Mouse (Mus musculus) liver, embryonic 14.5 days (tissue): ENCODE measurements around the gene Ap1m1. TPM values are rescaled to one million over a fixed set of nuclear protein-coding genes. Genes with fewer than 3 reads are reported as not detected.
A peak's percentile ranks its signal among the peaks of the same experiment; 100 is the strongest.

Experiments
- ATAC-seq: fragments of 200-750 bp; cut with Nextera tagmentation; 2 replicates; pipeline ENCODE4 v1.8.0; 2017; ENCODE audit warnings: moderate number of reproducible peaks, mild to moderate bottlenecking, moderate library complexity; ENCODE audit not compliant: insufficient read depth
- DNase-seq, 3 experiments: peaks; one replicate each; pipeline ENCODE4 v3.0.0-alpha.2; 2012 to 2013; ENCODE audit warnings: low read depth in 3 of 3, low spot score in 3 of 3
- H3K27ac ChIP-seq: fragments of 300-500 bp; sonication (generic); 2 replicates; pipeline ENCODE4 v1.5.1; 2014; ENCODE audit warnings: moderate library complexity, mild to moderate bottlenecking, control low read depth, inconsistent platforms
- H3K27me3 ChIP-seq: fragments of 300-500 bp; sonication (generic); 2 replicates; pipeline ENCODE4 v1.6.1; 2014; ENCODE audit warnings: mild to moderate bottlenecking, low read length, moderate library complexity; ENCODE audit not compliant: control insufficient read depth, insufficient read depth
- H3K36me3 ChIP-seq: fragments of 300-500 bp; sonication (generic); replicated peaks from 2 replicates; pipeline ENCODE4 v1.6.1; 2014; ENCODE audit warnings: low read depth; ENCODE audit not compliant: control insufficient read depth, insufficient read depth
- H3K4me1 ChIP-seq, 2 experiments: fragments of 200-500 bp in 1 of 2; fragments of 300-500 bp in 1 of 2; sonication (generic) in 1 of 2; replicated peaks; 2 replicates each; pipeline ENCODE4 v1.6.1; 2012 to 2014; ENCODE audit warnings: antibody characterized with exemption in 1 of 2, inconsistent platforms in 1 of 2, low read length in 1 of 2; ENCODE audit not compliant: control insufficient read depth in 2 of 2, insufficient read depth in 2 of 2
- H3K4me2 ChIP-seq: fragments of 300-500 bp; sonication (generic); 2 replicates; pipeline ENCODE4 v1.6.1; 2014; ENCODE audit warnings: low read depth, mild to moderate bottlenecking, control low read depth, moderate library complexity
- H3K4me3 ChIP-seq, 2 experiments: fragments of 200-500 bp in 1 of 2; fragments of 300-500 bp in 1 of 2; sonication (generic) in 1 of 2; 2 replicates each; pipeline ENCODE4 v1.5.1; 2012 to 2014; ENCODE audit warnings: low read depth in 2 of 2, low read length in 2 of 2, mild to moderate bottlenecking in 2 of 2, control low read depth in 1 of 2, inconsistent platforms in 1 of 2, moderate library complexity in 1 of 2; ENCODE audit not compliant: insufficient read depth in 1 of 2
- H3K9ac ChIP-seq: fragments of 300-500 bp; sonication (generic); replicated peaks from 2 replicates; pipeline ENCODE4 v1.6.1; 2014; ENCODE audit warnings: mild to moderate bottlenecking, control low read depth, moderate library complexity
- H3K9me3 ChIP-seq: fragments of 300-500 bp; sonication (generic); 2 replicates; pipeline ENCODE4 v1.6.1; 2016; ENCODE audit warnings: low read length, mixed read lengths; ENCODE audit not compliant: control insufficient read depth
- CTCF ChIP-seq: IDR thresholded peaks from 2 replicates; pipeline ENCODE4 v1.5.1; 2016; ENCODE audit warnings: antibody characterized with exemption, low read depth, control low read depth
- EP300 ChIP-seq: IDR thresholded peaks from 2 replicates; pipeline ENCODE4 v1.6.1; 2016; ENCODE audit warnings: antibody characterized with exemption, low read depth
- WGBS: fragments of 180-500 bp; shearing (Covaris S2); extraction: QIAGEN DNeasy Blood & Tissue Kit; methylation state at CpG from one replicate; pipeline ENCODE4 v1.1.7; 2014; ENCODE audit not compliant: insufficient replicate concordance; 5-methylcytosine and 5-hydroxymethylcytosine counted together
- polyA plus RNA-seq, 2 experiments: library from polyadenylated mRNA; depleted of rRNA in 1 of 2; stranded (reverse) in 1 of 2; unstranded in 1 of 2; fragments of >200 nt; fragmentation: Nextera tagmentation in 1 of 2; extraction: Ambion mirVana in 1 of 2; gene quantifications; 2 replicates each; pipeline versions ENCODE4 v1.2.1 to v1.2.3; 2012 to 2014

The Ap1m1 gene
- polyA plus RNA-seq, 2 experiments = 38.8 to 46.7 TPM

- no peaks in the 10 kb centered on the region for H3K27me3 ChIP-seq
- no peak overlapping the region for H3K27ac ChIP-seq
- peaks cover 0 to 11% of the 10 kb centered on the region in 2 experiments; a peak in 1 of 4 replicates for H3K4me1 ChIP-seq
- TF ChIP-seq EP300 = no peak
- 36% methylated on average over 6 of the region's 7 CpGs for WGBS
- H3K36me3 ChIP-seq = no peaks in the 10 kb centered on the region
- no peaks in the 10 kb centered on the region for H3K9me3 ChIP-seq
- no peak overlapping the region for H3K4me3 ChIP-seq
- no peak for DNase-seq
- H3K4me2 ChIP-seq = no peak overlapping the region
- no peak overlapping the region for H3K9ac ChIP-seq
- no peak for ATAC-seq
Measured at GRCm38 (mm10) chr8:72265342-72265741, 25.5 kb downstream of the Ap1m1 start.

- TF ChIP-seq CTCF (no peak), EP300 (no peak)
- DNase-seq = no peak
- H3K27me3 ChIP-seq = no peaks in the 10 kb centered on the region
- no peak overlapping the region for H3K9ac ChIP-seq
- no peak overlapping the region for H3K4me2 ChIP-seq
- no peaks in the 10 kb centered on the region for H3K9me3 ChIP-seq
- ATAC-seq = no peak
- no peaks in the 10 kb centered on the region for H3K36me3 ChIP-seq
- no peak overlapping the region for H3K27ac ChIP-seq
- H3K4me1 ChIP-seq = peaks cover 0 to 19% of the 10 kb centered on the region in 2 experiments; a peak in 2 of 4 replicates
- no peak overlapping the region for H3K4me3 ChIP-seq
Measured at GRCm38 (mm10) chr8:72266671-72267070, 26.9 kb downstream of the Ap1m1 start.

GRCm38 (mm10) chr8:72267106-72267505 lies 27.3 kb downstream of the Ap1m1 start:
- no peaks in the 10 kb centered on the region for H3K27me3 ChIP-seq
- H3K36me3 ChIP-seq = no peaks in the 10 kb centered on the region
- no peak for ATAC-seq
- no peak overlapping the region for H3K4me2 ChIP-seq
- no peak overlapping the region for H3K9ac ChIP-seq
- H3K4me1 ChIP-seq = peaks cover 0 to 21% of the 10 kb centered on the region in 2 experiments; a peak in 2 of 4 replicates
- no peak overlapping the region for H3K27ac ChIP-seq
- no peaks in the 10 kb centered on the region for H3K9me3 ChIP-seq
- TF ChIP-seq EP300 (no peak), CTCF (no peak)
- DNase-seq = no peak
- H3K4me3 ChIP-seq = no peak overlapping the region
- 90% methylated on average over 8 of the region's 8 CpGs for WGBS

- Histone ChIP-seq H3K36me3 (no peaks in the 10 kb centered on the region), H3K27ac (no peak overlapping the region), H3K4me1 (peaks cover 0 to 21% of the 10 kb centered on the region in 2 experiments; a peak in 2 of 4 replicates), H3K9ac (no peak overlapping the region), H3K27me3 (no peaks in the 10 kb centered on the region), H3K9me3 (no peaks in the 10 kb centered on the region), H3K4me3 (no peak overlapping the region), H3K4me2 (peak overlapping the region; percentile 14)
- DNase-seq = peak; percentile 50 to 61 (median 52)
- peak; percentile 86 for ATAC-seq
- no peak for TF ChIP-seq CTCF
- TF ChIP-seq EP300 = peak; percentile 75
- 9% methylated on average over 15 of the region's 15 CpGs for WGBS
Measured at GRCm38 (mm10) chr8:72268356-72268755, 28.5 kb downstream of the Ap1m1 start.

- ATAC-seq = no peak
- Histone ChIP-seq H3K27me3 (no peaks in the 10 kb centered on the region), H3K9ac (no peak overlapping the region), H3K4me1 (peaks cover 0 to 21% of the 10 kb centered on the region in 2 experiments; a peak in 2 of 4 replicates), H3K4me2 (no peak overlapping the region), H3K36me3 (no peaks in the 10 kb centered on the region), H3K27ac (no peak overlapping the region), H3K4me3 (no peak overlapping the region), H3K9me3 (no peaks in the 10 kb centered on the region)
- DNase-seq = no peak
- TF ChIP-seq CTCF (no peak), EP300 (no peak)
- 69% methylated on average over 12 of the region's 12 CpGs for WGBS
Measured at GRCm38 (mm10) chr8:72270606-72271005, 30.8 kb downstream of the Ap1m1 start.
